Mouse (Mus musculus) limb, embryonic 15.5 days (tissue): ENCODE data around the gene Dcaf12. TPM values are rescaled to one million over a fixed set of nuclear protein-coding genes. Genes with fewer than 3 reads are reported as not detected.

Source experiments
- ATAC-seq: fragments of 200-750 bp; cut with Nextera tagmentation; 2 replicates; pipeline ENCODE4 v1.8.0; 2017; ENCODE audit warnings: low read depth, moderate TSS enrichment; ENCODE audit not compliant: insufficient number of reproducible peaks, low FRiP score, low TSS enrichment
- H3K27ac ChIP-seq: fragments of 300-500 bp; sonication (generic); 2 replicates; pipeline ENCODE4 v1.5.1; 2015; ENCODE audit warnings: moderate library complexity, mild to moderate bottlenecking, inconsistent platforms
- H3K27me3 ChIP-seq: fragments of 300-500 bp; sonication (generic); 2 replicates; pipeline ENCODE4 v1.6.1; 2015; ENCODE audit warnings: inconsistent platforms
- H3K36me3 ChIP-seq: fragments of 300-500 bp; sonication (generic); 2 replicates; pipeline ENCODE4 v1.6.1; 2015; ENCODE audit warnings: inconsistent platforms
- H3K4me1 ChIP-seq: fragments of 300-500 bp; sonication (generic); 2 replicates; pipeline ENCODE4 v1.6.1; 2015; ENCODE audit warnings: inconsistent platforms
- H3K4me2 ChIP-seq: fragments of 300-500 bp; sonication (generic); 2 replicates; pipeline ENCODE4 v1.6.1; 2015; ENCODE audit warnings: mild to moderate bottlenecking, inconsistent platforms
- H3K4me3 ChIP-seq: fragments of 300-500 bp; sonication (generic); 2 replicates; pipeline ENCODE4 v1.5.1; 2015; ENCODE audit warnings: mild to moderate bottlenecking, inconsistent platforms
- H3K9ac ChIP-seq: fragments of 300-500 bp; sonication (generic); 2 replicates; pipeline ENCODE4 v1.6.1; 2015; ENCODE audit warnings: inconsistent platforms
- H3K9me3 ChIP-seq: fragments of 300-500 bp; sonication (generic); 2 replicates; pipeline ENCODE4 v1.6.1; 2016; ENCODE audit warnings: inconsistent platforms
- WGBS: fragments of 180-500 bp; shearing (Covaris S2); methylation state at CpG from one replicate; pipeline ENCODE4 v1.1.7; 2015; 5-methylcytosine and 5-hydroxymethylcytosine counted together
- polyA plus RNA-seq: library from polyadenylated mRNA; unstranded; fragments of >200 nt; fragmentation: Nextera tagmentation; extraction: Ambion mirVana; gene quantifications from 2 replicates; pipeline ENCODE4 v1.2.1, GENCODE M21; 2015

Dcaf12 gene
- 58.6 and 60.6 TPM in 2 replicates for polyA plus RNA-seq

DNA sequence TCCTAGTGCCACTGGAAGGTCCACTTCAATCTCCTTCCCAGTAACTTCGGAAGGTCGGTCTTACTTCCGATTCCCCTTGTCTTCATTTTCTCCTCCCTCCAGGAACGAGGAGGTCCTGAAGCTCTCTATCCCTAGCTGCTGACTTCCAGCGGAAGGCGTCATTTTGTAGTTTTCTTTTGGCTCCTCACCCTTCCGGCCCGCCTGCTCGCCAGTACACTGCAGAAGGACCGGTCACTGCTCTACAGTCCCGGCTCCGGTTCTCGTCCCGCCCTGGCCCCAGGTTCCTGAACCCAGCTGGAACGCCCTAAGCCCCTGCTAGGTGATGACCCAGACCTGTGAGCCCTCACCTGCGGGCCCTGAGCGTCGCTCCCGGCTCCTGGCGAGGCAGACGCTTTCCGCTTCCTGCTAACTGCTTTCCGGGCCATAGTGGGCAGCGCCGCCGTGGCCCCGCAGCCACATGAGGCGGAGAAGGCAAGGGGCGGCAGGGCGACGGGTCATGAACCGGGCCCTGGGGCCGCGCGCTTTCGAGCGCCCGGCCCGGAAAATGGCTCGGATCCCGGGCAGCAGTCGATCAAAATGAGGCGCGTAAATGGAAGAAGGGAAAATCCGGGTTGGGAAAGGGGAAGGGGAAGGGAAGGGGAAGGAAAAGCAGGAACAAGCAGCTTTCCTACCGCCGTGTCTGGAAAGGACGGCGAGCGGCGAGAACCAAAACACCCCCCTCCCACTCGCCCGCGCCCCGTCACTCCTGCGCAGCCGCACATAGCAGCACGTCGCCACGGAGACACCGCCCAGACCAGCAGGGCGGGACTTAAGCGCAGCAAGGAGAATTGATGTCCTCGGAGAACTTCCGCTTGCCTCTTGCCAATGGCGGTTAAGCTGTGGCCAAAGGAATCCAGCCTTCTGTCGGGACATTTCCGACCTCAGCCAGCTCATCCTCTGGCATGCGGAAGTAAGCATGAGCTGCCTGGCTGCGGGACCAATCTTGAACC is at the start of gene Dcaf12:
TSS of gene Dcaf12 (minus strand) at position 749 of the 989 bp plus-strand sequence.
- Histone ChIP-seq H3K4me3 (peak within 1 kb of the TSS; percentile 99), H3K27ac (peak within 1 kb of the TSS; percentile 99), H3K27me3 (no peaks in the 10 kb centered on the region), H3K9ac (peak within 1 kb of the TSS; percentile 95), H3K4me1 (peaks cover 22% of the 10 kb centered on the region), H3K9me3 (no peaks in the 10 kb centered on the region), H3K36me3 (peaks cover 36% of the 10 kb centered on the region), H3K4me2 (peak within 1 kb of the TSS; percentile 80)
- under 1% methylated on average over 70 of the region's 70 CpGs for WGBS
- ATAC-seq: peak; percentile 94

- H3K4me3 ChIP-seq: no peak overlapping the region
- H3K27me3 ChIP-seq: no peaks in the 10 kb centered on the region
- H3K9me3 ChIP-seq: no peaks in the 10 kb centered on the region
- no peak overlapping the region for H3K9ac ChIP-seq
- no peak for ATAC-seq
- no peak overlapping the region for H3K27ac ChIP-seq
- no peaks in the 10 kb centered on the region for H3K4me1 ChIP-seq
- H3K4me2 ChIP-seq: no peak overlapping the region
- WGBS: 98% methylated on average over 3 of the region's 3 CpGs
- peaks cover 8% of the 10 kb centered on the region for H3K36me3 ChIP-seq
Observed at GRCm38 (mm10) chr4:41361059-41361458, 46.4 kb upstream of the Dcaf12 start.

- Histone ChIP-seq H3K9ac (no peak overlapping the region), H3K36me3 (peaks cover 13% of the 10 kb centered on the region), H3K4me1 (no peaks in the 10 kb centered on the region), H3K4me3 (no peak overlapping the region), H3K27me3 (no peaks in the 10 kb centered on the region), H3K27ac (no peak overlapping the region), H3K9me3 (no peaks in the 10 kb centered on the region), H3K4me2 (no peak overlapping the region)
- WGBS: 88% methylated on average over 7 of the region's 7 CpGs
- ATAC-seq: no peak
Observed at GRCm38 (mm10) chr4:41359358-41359757, 44.7 kb upstream of the Dcaf12 start.

GRCm38 (mm10) chr4:41358669-41359068 is 44.0 kb upstream of the Dcaf12 start:
- H3K9me3 ChIP-seq: no peaks in the 10 kb centered on the region
- no peaks in the 10 kb centered on the region for H3K27me3 ChIP-seq
- H3K4me2 ChIP-seq: no peak overlapping the region
- WGBS: 86% methylated on average over 2 of the region's 2 CpGs
- no peaks in the 10 kb centered on the region for H3K4me1 ChIP-seq
- ATAC-seq: no peak
- H3K9ac ChIP-seq: no peak overlapping the region
- no peak overlapping the region for H3K27ac ChIP-seq
- no peak overlapping the region for H3K4me3 ChIP-seq
- peaks cover 13% of the 10 kb centered on the region for H3K36me3 ChIP-seq

GRCm38 (mm10) chr4:41357154-41357553 is 42.5 kb upstream of the Dcaf12 start:
- Histone ChIP-seq H3K9me3 (no peaks in the 10 kb centered on the region), H3K4me3 (no peak overlapping the region), H3K4me1 (no peaks in the 10 kb centered on the region), H3K27ac (no peak overlapping the region), H3K27me3 (no peaks in the 10 kb centered on the region), H3K9ac (no peak overlapping the region), H3K36me3 (peaks cover 17% of the 10 kb centered on the region), H3K4me2 (no peak overlapping the region)
- WGBS: 82% methylated on average over 2 of the region's 2 CpGs
- ATAC-seq: no peak

GRCm38 (mm10) chr4:41353265-41353664 is 38.6 kb upstream of the Dcaf12 start:
- no peak overlapping the region for H3K4me2 ChIP-seq
- no peaks in the 10 kb centered on the region for H3K27me3 ChIP-seq
- H3K9me3 ChIP-seq: no peaks in the 10 kb centered on the region
- no peak overlapping the region for H3K9ac ChIP-seq
- peaks cover 17% of the 10 kb centered on the region for H3K36me3 ChIP-seq
- 84% methylated on average over 1 of the region's 1 CpGs for WGBS
- no peak overlapping the region for H3K4me3 ChIP-seq
- H3K4me1 ChIP-seq: peaks cover 5% of the 10 kb centered on the region
- H3K27ac ChIP-seq: no peak overlapping the region
- no peak for ATAC-seq

GRCm38 (mm10) chr4:41352758-41353157 is 38.1 kb upstream of the Dcaf12 start:
- H3K36me3 ChIP-seq: peaks cover 13% of the 10 kb centered on the region
- WGBS: 89% methylated on average over 4 of the region's 4 CpGs

DNA sequence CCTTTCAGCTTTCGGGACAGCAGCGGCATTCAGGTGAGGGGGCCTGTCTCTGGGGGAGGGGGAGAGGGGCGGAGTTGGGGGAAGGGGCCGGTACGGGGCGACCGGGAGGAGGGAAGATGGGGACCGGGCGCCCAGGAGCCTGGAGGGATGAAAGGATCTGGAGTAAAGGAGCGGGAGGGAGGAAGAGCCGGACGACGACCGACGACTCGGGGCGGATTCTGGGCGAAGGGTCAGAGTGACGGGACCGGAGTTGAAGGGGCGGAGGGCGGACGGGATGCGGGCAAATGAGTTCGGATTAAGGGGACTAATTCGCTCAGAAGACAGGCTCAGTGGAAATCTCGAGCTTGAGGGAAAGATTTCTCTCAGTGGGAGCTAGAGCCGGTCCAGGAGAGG is 34.5 kb upstream of the Dcaf12 start:
- peak; percentile 86 for ATAC-seq
- H3K9me3 ChIP-seq: no peaks in the 10 kb centered on the region
- H3K36me3 ChIP-seq: 0 out of 2 replicates have a peak, but pooled peaks cover 4% of the 10 kb centered on the region
- peak overlapping the region; percentile 54 for H3K4me2 ChIP-seq
- H3K4me1 ChIP-seq: peaks cover 8% of the 10 kb centered on the region
- no peaks in the 10 kb centered on the region for H3K27me3 ChIP-seq
- H3K4me3 ChIP-seq: peak overlapping the region; percentile 76
- H3K9ac ChIP-seq: peak overlapping the region; percentile 67
- peak overlapping the region; percentile 94 for H3K27ac ChIP-seq
- under 1% methylated on average over 28 of the region's 28 CpGs for WGBS

More at GRCm38 (mm10) chr4:41352758-41353157, 38.1 kb upstream of the Dcaf12 start:
- Histone ChIP-seq H3K4me1 (peaks cover 8% of the 10 kb centered on the region), H3K9ac (no peak overlapping the region), H3K4me2 (no peak overlapping the region), H3K27ac (no peak overlapping the region), H3K9me3 (no peaks in the 10 kb centered on the region), H3K4me3 (no peak overlapping the region), H3K27me3 (no peaks in the 10 kb centered on the region)
- ATAC-seq: no peak

DNA sequence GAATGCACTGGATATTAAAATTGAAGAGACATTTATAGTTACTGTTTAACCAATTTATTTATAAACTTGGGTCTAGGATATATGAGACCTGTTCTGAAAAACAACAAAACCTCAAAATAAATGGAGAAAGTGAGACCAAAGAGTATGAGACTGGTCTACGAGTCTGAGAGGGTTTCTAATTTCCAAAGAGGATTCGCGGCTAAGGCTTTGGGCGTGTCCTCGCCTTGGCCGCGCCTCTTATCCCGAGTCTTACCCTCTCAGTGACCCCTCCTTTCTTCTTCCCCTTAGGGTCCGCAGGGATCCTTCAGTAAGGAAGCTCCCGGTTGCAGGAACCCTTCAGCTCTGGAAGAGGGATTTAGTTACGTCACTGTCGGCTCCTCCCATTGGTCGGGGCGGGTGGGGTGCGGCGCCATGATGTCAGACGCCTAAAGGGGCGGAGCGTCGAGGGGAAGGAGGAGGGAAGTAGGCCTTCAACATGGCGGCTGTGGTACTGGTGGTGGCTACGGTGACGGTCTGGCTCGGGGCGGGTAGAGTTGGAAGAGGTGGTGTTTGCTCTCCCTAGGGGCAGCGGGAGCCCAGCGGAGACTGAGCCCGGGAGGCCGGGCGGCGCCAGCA is 34.0 kb upstream of the Dcaf12 start, which contains the start of gene Ubap1:
TSS of gene Ubap1 (plus strand) at position 413 of the 615 bp plus-strand sequence.
- H3K9ac ChIP-seq: peak within 1 kb of the TSS; percentile 67
- peaks cover 8% of the 10 kb centered on the region for H3K4me1 ChIP-seq
- peak within 1 kb of the TSS; percentile 54 for H3K4me2 ChIP-seq
- H3K27ac ChIP-seq: peak within 1 kb of the TSS; percentile 94
- H3K9me3 ChIP-seq: no peaks in the 10 kb centered on the region
- 0 out of 2 replicates have a peak, but pooled peaks cover 4% of the 10 kb centered on the region for H3K36me3 ChIP-seq
- no peaks in the 10 kb centered on the region for H3K27me3 ChIP-seq
- ATAC-seq: peak; percentile 97
- H3K4me3 ChIP-seq: peak within 1 kb of the TSS; percentile 76
- under 1% methylated on average over 31 of the region's 31 CpGs for WGBS

DNA sequence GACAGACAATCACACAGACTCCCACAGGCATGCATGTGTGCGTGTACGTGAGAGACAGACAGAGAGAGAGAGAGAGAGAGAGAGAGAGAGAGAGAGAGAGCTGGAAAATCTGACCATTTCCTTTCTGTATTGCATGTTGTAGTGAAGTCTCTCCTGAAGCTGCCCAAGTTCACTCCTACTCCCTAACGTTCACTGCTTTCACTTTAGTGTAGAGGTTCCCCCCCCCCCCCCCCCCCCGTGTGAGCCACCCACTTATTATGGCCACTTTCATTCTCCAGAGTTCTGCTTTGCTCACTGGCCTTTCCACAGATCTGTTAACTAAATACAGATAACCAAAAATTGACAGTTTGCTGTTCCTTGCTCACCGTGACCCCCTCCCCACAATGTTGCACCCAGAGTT is 33.1 kb upstream of the Dcaf12 start:
- Histone ChIP-seq H3K4me2 (peak overlapping the region; percentile 54; the same call in 1 of the 2 replicates), H3K9ac (no peak overlapping the region), H3K4me1 (peaks cover 8% of the 10 kb centered on the region), H3K36me3 (0 out of 2 replicates have a peak, but pooled peaks cover 4% of the 10 kb centered on the region), H3K9me3 (no peaks in the 10 kb centered on the region), H3K4me3 (peak overlapping the region; percentile 76; the same call in 1 of the 2 replicates), H3K27me3 (no peaks in the 10 kb centered on the region), H3K27ac (no peak overlapping the region)
- ATAC-seq: no peak
- WGBS: 47% methylated on average over 5 of the region's 5 CpGs

- Histone ChIP-seq H3K27me3 (no peaks in the 10 kb centered on the region), H3K4me2 (no peak overlapping the region), H3K4me1 (peaks cover 8% of the 10 kb centered on the region), H3K9ac (no peak overlapping the region), H3K9me3 (no peaks in the 10 kb centered on the region), H3K27ac (no peak overlapping the region), H3K36me3 (no peaks in the 10 kb centered on the region), H3K4me3 (no peak overlapping the region)
- 76% methylated on average over 2 of the region's 2 CpGs for WGBS
- no peak for ATAC-seq
Observed at GRCm38 (mm10) chr4:41346011-41346410, 31.3 kb upstream of the Dcaf12 start.
